Mouse (Mus musculus): ENCODE data around the gene Dbx1.

- TF ChIP-seq CTCF (IDR thresholded peaks at IDR 0.05; ENCODE audit: low read depth) = no peak
- no peak for TF ChIP-seq EP300 (optimal IDR thresholded peaks at IDR 0.05)
Observed at GRCm38 (mm10) chr7:49661811-49662491, 25.3 kb upstream of the Dbx1 start.

Measured in stomach, postnatal 0 days (tissue).